Mouse (Mus musculus): ENCODE data around the gene Gm2564. TPM values are rescaled to one million over a fixed set of nuclear protein-coding genes. Genes with fewer than 3 reads are reported as not detected.

Gm2564 gene
- not detected for polyA plus RNA-seq (2017; shearing (Covaris generic))

DNA sequence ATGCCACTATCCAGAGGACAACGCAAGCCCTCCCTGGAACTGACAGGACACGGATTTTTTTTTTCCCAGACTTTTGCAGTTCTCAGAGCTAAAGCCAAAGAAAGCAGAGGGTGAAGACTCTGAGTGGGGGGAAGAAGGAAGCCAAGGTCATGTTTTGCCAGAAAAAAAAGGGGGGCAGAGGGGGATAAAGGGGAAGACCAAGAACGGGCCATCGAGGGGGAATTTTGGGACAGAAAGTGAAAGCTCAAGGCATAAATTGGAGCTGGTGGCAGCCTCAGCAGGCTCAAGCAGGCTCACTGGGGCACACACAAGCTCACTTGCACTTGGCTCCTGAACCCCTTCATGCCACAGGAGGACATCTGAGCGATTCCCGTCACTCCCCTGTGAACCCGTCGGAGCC is at the start of gene Gm2564:
Gene Gm2564 (plus strand): TSS at position 301 of the 400 bp plus-strand sequence.

GRCm38 (mm10) chr4:42611895-42612294 is 17.6 kb upstream of the Gm2564 start, which contains the start of gene Gm10591:
Gene Gm10591, plus strand, starts transcription at chr4:42612195.

DNA sequence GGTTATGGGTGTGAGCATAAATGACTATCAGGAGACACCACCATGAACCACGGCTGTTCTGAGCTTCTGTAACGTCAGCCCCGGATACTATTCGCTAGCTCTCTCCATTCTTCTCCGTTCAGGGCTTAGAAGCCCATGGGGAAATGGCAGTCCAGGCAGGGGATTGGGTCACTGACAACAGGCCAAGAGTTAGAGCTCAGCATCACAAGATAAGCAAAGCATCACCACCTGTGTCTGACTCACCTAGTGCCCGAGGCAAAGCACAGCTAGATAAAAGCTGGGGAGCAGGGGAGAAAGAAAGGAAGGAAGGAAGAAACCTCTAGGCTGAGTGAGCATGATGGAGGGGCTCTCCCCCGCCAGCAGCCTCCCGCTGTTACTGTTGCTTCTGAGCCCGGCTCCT is 25.4 kb downstream of the Gm2564 start, which contains the start of gene Ccl27b:
Gene Ccl27b (plus strand): TSS at position 301 of the 400 bp plus-strand sequence.

DNA sequence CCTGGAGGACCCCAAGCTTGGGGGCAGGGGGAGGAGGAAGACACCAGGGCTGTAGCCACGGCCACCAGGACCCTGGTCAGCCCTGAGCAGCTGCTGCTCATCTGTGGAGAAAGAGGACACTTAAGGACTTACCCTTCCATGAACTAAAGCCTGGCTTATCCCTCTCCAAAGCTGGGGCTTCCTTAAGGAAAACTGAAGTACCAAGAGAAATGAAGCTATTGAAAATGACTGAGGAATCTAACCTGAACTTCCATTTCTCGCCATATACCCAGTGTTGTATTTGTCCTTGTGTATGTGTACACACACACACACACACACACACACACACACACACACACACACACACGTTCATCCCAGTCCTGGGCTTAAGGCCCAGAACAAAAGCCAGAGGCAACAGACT is 32.3 kb downstream of the Gm2564 start, which contains the start of gene Il11ra2:
Gene Il11ra2 (minus strand): TSS at position 101 of the 400 bp plus-strand sequence.

Other genes starting within 250 kb of the Gm2564 start
- gene Gm21586, start 190.3 kb upstream of the Gm2564 start, polyA plus RNA-seq (2017; shearing (Covaris generic)): not detected
- gene Gm2163, start 163.0 kb upstream of the Gm2564 start, polyA plus RNA-seq (2017; shearing (Covaris generic)): not detected
- gene Fam205a2, start 101.5 kb upstream of the Gm2564 start, polyA plus RNA-seq (2017; shearing (Covaris generic)): not detected
- gene Gm10591, start 17.5 kb upstream of the Gm2564 start, polyA plus RNA-seq (2017; shearing (Covaris generic)): not detected
- not detected for gene Ccl27b, start 25.5 kb downstream of the Gm2564 start, polyA plus RNA-seq (2017; shearing (Covaris generic))
- not detected for gene Il11ra2, start 32.2 kb downstream of the Gm2564 start, polyA plus RNA-seq (2017; shearing (Covaris generic))
- gene 4930578G10Rik, start 105.8 kb downstream of the Gm2564 start, polyA plus RNA-seq (2017; shearing (Covaris generic)): not detected
- not detected for gene Ccl19, start 126.9 kb downstream of the Gm2564 start, polyA plus RNA-seq (2017; shearing (Covaris generic))
- not detected for gene Ccl21a, start 144.3 kb downstream of the Gm2564 start, polyA plus RNA-seq (2017; shearing (Covaris generic))
- not detected for gene Fam205a1, start 224.2 kb downstream of the Gm2564 start, polyA plus RNA-seq (2017; shearing (Covaris generic))
- gene Gm12394, start 227.1 kb downstream of the Gm2564 start, polyA plus RNA-seq (2017; shearing (Covaris generic)): not detected
- gene Fam205c, start 244.5 kb downstream of the Gm2564 start, polyA plus RNA-seq (2017; shearing (Covaris generic)): not detected